Mouse (Mus musculus) small intestine, adult 2 months (tissue): ENCODE measurements around the gene Gm20538. TPM values are rescaled to one million over a fixed set of nuclear protein-coding genes. Genes with fewer than 3 reads are reported as not detected.

Source experiments
- H3K27ac ChIP-seq: fragments of 200-500 bp; 2 replicates; pipeline ENCODE4 v1.5.1; 2012; ENCODE audit warnings: low read depth, low read length, control low read depth, inconsistent platforms; ENCODE audit not compliant: insufficient read depth
- H3K27me3 ChIP-seq: fragments of 200-500 bp; 2 replicates; pipeline ENCODE4 v1.6.1; 2012; ENCODE audit warnings: mild to moderate bottlenecking, moderate library complexity, low read length, inconsistent platforms; ENCODE audit not compliant: control insufficient read depth, insufficient read depth
- H3K36me3 ChIP-seq: fragments of 200-500 bp; 2 replicates; pipeline ENCODE4 v1.6.1; 2012; ENCODE audit warnings: mild to moderate bottlenecking, low read length, control low read depth, inconsistent platforms; ENCODE audit not compliant: control insufficient read depth, insufficient read depth
- H3K4me1 ChIP-seq: fragments of 200-500 bp; 2 replicates; pipeline ENCODE4 v1.6.1; 2012; ENCODE audit warnings: low read length, inconsistent platforms, mixed read lengths; ENCODE audit not compliant: control insufficient read depth, insufficient read depth, insufficient read length
- H3K4me3 ChIP-seq: fragments of 200-500 bp; 2 replicates; pipeline ENCODE4 v1.5.1; 2012; ENCODE audit warnings: low read depth, mild to moderate bottlenecking, control low read depth, inconsistent platforms, low read length, moderate library complexity
- CTCF ChIP-seq: fragments of 200-500 bp; IDR thresholded peaks from 2 replicates; pipeline ENCODE4 v1.5.1; 2012; ENCODE audit warnings: low read depth, mild to moderate bottlenecking, control low read depth, inconsistent platforms, low read length, moderate library complexity, mixed read lengths; ENCODE audit not compliant: insufficient replicate concordance, insufficient read length; ENCODE audit errors: extremely low read depth
- POLR2A ChIP-seq: fragments of 200-500 bp; IDR thresholded peaks from 2 replicates; pipeline ENCODE4 v1.6.1; 2012; ENCODE audit warnings: low read depth, mild to moderate bottlenecking, control low read depth, inconsistent platforms, low read length, moderate library complexity
- WGBS: fragments of 180-500 bp; shearing (Covaris S2); methylation state at CpG from one replicate; pipeline ENCODE4 v1.1.7; 2018; 5-methylcytosine and 5-hydroxymethylcytosine counted together
- polyA plus RNA-seq: library from polyadenylated mRNA; depleted of rRNA; stranded (reverse); fragments of >200 nt; gene quantifications from 2 replicates; pipeline ENCODE4 v1.2.3, GENCODE M21; 2012; rRNA removed

Gene Gm20538
- polyA plus RNA-seq: not detected in 2 replicates

DNA sequence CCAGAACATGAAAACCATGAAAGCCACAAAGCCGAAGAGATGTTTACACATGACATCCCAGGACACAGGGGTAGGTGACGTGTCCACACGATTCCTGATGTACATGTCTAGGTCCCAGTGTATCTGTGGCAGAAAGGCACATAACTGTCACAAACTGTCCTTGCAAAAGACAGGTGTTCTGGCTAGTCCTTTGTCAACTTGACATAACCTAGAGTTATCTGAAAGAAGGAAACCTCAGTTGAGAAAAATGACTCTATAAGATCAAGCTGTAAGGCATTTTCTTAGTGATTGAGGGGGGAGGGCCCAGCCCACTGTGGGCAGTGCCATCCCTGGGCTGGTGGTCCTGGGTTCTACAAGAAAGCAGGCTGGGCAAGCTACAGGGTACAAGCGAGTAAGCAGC, at the start of gene Gm20538:
Gm20538 (minus strand) TSS at position 101 of the 400 bp plus-strand sequence.
- H3K36me3 ChIP-seq: peaks cover 45% of the 10 kb centered on the region
- TF ChIP-seq POLR2A (no peak), CTCF (no peak)
- H3K4me1 ChIP-seq: peaks cover 2% of the 10 kb centered on the region; the same call in 1 of the 2 replicates
- H3K27me3 ChIP-seq: no peaks in the 10 kb centered on the region
- 95% methylated on average over 4 of the region's 4 CpGs for WGBS
- no peak within 1 kb of the TSS for H3K4me3 ChIP-seq
- no peak within 1 kb of the TSS for H3K27ac ChIP-seq

GRCm38 (mm10) chr19:44594180-44594579, 41.5 kb upstream of the Gm20538 start:
- Histone ChIP-seq H3K4me1 (no peaks in the 10 kb centered on the region), H3K27ac (no peak overlapping the region), H3K36me3 (no peaks in the 10 kb centered on the region), H3K27me3 (no peaks in the 10 kb centered on the region), H3K4me3 (no peak overlapping the region)
- 96% methylated on average over 14 of the region's 14 CpGs for WGBS
- TF ChIP-seq POLR2A: no peak
- no peak for TF ChIP-seq CTCF

DNA sequence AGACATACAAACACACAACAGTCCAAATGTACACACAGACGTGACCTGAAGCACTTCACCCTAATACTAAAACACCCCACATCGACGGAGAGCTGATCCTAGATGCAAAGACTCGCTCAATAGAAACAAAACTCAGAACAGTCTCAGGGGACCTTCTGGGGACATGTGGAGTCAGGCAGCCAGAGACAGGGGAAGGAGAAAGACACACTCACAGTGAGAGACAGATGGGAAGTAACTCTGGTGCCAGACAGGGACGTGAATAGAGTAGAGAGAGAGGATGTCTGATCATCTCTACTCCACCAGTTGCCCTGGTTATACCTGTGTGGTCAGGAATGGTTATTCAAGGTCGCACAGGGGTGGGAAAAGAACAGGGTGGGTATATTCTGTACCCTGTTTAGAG, 39.0 kb upstream of the Gm20538 start:
- Histone ChIP-seq H3K4me3 (no peak overlapping the region), H3K36me3 (no peaks in the 10 kb centered on the region), H3K4me1 (no peaks in the 10 kb centered on the region), H3K27me3 (no peaks in the 10 kb centered on the region), H3K27ac (no peak overlapping the region)
- TF ChIP-seq CTCF (no peak), POLR2A (no peak)
- WGBS: 68% methylated on average over 6 of the region's 6 CpGs

DNA sequence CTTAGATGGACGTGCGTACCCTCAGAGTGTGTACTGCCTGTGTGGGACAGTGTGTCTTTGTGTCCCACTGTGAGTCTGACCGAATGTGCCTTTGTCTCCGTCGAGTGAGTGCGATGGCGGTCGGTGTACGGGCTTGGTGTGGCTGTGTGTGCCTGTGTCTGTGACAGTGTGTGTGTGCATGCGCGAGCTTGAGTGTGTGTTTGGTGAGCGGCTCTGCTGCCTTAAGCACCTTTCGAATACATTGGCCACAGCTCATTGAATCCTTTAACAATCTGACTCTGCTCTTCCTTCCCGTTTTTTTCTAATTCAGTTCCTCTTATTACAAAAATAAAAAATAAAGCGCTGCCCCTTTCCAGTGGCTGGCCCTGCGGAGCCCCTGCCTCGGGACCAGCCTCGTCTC, 38.4 kb upstream of the Gm20538 start:
- H3K4me1 ChIP-seq: no peaks in the 10 kb centered on the region
- no peak overlapping the region for H3K27ac ChIP-seq
- WGBS: 86% methylated on average over 18 of the region's 18 CpGs
- H3K36me3 ChIP-seq: no peaks in the 10 kb centered on the region
- H3K27me3 ChIP-seq: no peaks in the 10 kb centered on the region
- TF ChIP-seq CTCF: no peak
- TF ChIP-seq POLR2A: no peak
- no peak overlapping the region for H3K4me3 ChIP-seq

DNA sequence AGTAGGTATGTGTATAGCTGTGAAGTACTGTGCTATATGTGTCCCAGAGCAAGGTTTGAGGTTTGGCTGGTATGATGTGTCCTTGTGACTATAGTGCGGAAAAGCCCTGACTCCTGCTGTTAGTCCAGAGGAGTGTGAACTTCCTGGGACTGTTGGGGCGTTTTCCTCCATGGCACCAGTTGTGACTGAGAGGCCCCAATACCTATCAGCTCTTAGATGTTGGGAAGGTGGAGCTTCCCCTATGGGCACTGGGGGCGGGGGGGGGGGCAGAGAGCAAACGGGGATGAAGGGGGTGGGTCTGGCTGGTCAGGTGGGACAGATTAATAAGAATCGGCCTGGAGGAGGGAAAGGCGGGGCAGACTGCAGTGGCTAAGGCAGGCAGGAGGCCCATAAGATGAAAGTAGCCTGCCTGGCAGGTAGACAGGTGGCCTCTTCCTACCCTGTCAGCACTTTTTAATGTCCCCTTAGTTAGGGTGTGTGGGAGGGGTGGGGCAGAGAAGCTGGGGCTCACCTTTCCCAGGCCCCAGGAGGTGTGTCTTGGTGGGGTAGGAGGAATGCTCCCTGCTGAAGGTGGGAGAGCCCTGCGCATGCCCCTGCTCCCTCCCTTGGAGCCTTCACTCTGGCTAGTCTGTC, 37.1 kb upstream of the Gm20538 start:
- whole genome bisulfite sequencing: 25% methylated on average over 7 of the region's 7 CpGs
- Histone ChIP-seq H3K4me3 (no peak overlapping the region), H3K4me1 (no peaks in the 10 kb centered on the region), H3K36me3 (no peaks in the 10 kb centered on the region), H3K27me3 (no peaks in the 10 kb centered on the region), H3K27ac (no peak overlapping the region)
- TF ChIP-seq POLR2A (no peak), CTCF (no peak)

DNA sequence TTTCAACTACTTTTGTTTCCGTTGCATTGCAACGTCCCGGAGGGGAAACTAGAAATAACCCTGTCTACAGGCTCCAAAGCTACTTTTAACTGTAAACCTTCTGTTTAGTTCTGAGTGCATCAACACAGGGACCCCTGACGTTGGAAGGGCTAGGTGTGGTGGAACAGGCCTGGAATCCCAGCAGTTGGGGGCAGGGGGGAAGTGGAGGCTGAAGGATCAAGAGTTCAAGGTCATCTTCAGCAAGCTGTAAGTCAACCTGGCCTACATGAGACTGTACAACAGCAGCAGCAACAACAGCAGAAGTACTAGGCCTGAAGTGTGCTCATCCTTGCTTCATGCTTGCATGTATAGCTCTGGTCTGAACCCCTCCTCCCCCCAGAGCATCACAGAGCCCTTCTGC, 35.4 kb upstream of the Gm20538 start:
- WGBS: 51% methylated on average over 4 of the region's 4 CpGs

DNA sequence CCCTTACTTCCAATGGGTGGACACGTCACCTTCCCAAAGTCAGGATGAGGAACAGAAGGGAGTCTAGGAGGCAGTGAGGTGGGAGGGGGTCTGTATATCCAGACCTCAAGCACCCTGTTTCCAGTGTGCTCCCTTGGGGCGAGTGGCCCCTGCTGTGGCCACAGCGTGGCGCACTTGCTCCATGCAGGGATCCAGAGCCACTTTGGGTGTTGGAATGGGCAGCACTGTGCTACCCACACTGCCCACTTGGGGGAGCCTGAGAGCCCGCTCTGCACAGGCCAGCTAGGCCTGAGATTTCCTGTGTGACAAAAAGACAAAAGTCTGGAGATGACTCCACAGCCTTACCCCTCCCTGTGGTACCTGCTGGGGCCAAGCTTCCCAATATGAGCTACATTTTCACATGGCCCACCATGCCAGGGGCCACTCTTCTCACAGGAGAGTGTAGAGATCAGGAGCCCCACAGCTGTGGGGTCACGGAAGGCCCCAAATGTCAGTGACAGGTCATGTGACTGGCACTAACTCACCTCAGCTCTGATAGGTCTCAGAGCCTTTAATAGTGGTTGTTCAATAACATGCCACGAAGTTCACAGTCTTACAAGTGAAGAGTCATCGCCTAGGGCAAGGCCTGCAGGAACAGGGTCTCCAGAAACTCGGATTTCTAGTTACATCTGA, 30.1 kb upstream of the Gm20538 start:
- no peak overlapping the region for H3K27ac ChIP-seq
- H3K4me3 ChIP-seq: no peak overlapping the region
- H3K27me3 ChIP-seq: no peaks in the 10 kb centered on the region
- peak; percentile 99 for TF ChIP-seq CTCF
- no peak for TF ChIP-seq POLR2A
- WGBS: 37% methylated on average over 9 of the region's 9 CpGs
- no peaks in the 10 kb centered on the region for H3K36me3 ChIP-seq
- H3K4me1 ChIP-seq: no peaks in the 10 kb centered on the region

More for the DNA sequence above, 35.4 kb upstream of the Gm20538 start:
- H3K4me1 ChIP-seq: no peaks in the 10 kb centered on the region
- H3K4me3 ChIP-seq: no peak overlapping the region
- no peaks in the 10 kb centered on the region for H3K27me3 ChIP-seq
- H3K27ac ChIP-seq: no peak overlapping the region
- TF ChIP-seq POLR2A: no peak
- TF ChIP-seq CTCF: no peak
- no peaks in the 10 kb centered on the region for H3K36me3 ChIP-seq
